Mouse (Mus musculus): Measurements from ENCODE around the gene Gm14085. TPM values are rescaled to one million over a fixed set of nuclear protein-coding genes. Genes with fewer than 3 reads are reported as not detected.

Gene Gm14085
- polyA plus RNA-seq, 2 experiments, result not detected

DNA sequence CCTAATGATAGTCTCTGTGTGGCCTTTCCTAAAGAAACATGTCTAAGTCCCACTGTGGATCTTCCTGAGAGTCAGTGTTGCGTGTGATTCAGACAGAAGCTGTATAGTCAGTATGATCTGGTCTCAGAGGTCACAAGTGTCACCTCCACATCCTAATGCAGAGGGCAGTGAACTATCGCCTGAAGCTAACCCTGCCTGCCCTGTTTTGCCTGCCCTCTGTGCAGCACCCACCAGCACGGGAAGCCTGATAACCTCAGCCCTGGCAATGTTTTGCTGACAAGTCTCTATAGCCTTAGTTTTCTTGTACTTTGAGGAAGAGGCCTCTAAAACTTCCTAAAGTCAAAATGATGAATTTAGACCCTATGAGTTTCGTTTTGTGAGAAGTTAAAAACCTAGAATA, 85.7 kb downstream of the Gm14085 start:
- 73% methylated on average over 4 of the region's 4 CpGs for WGBS
- no peak for TF ChIP-seq POLR2A (IDR thresholded peaks at IDR 0.05; ENCODE audit: borderline replicate concordance, extremely low read depth, insufficient read depth, insufficient read length)
- no peak overlapping the region for H3K9ac ChIP-seq (ENCODE audit: low read depth, low read length, severe bottlenecking)
- H3K9me3 ChIP-seq (ENCODE audit: control insufficient read depth, low read length), result no peaks in the 10 kb centered on the region
- ATAC-seq (ENCODE audit: low FRiP score, low read depth), result no peak
- H3K4me1 ChIP-seq (ENCODE audit: control insufficient read depth, insufficient read depth, low read length), result no peaks in the 10 kb centered on the region
- DNase-seq (ENCODE audit: low spot score), result no peak
- no peak overlapping the region for H3K27ac ChIP-seq (replicated peaks; ENCODE audit: low read depth, low read length)
- H3K27me3 ChIP-seq (ENCODE audit: control insufficient read depth, insufficient read depth, low read length), result no peaks in the 10 kb centered on the region
- no peaks in the 10 kb centered on the region for H3K36me3 ChIP-seq (ENCODE audit: control insufficient read depth, insufficient read depth, low read length)
- no peak overlapping the region for H3K4me3 ChIP-seq (replicated peaks; ENCODE audit: low read length)
- H3K4me2 ChIP-seq (replicated peaks; ENCODE audit: low read depth, low read length, severe bottlenecking), result no peak overlapping the region

DNA sequence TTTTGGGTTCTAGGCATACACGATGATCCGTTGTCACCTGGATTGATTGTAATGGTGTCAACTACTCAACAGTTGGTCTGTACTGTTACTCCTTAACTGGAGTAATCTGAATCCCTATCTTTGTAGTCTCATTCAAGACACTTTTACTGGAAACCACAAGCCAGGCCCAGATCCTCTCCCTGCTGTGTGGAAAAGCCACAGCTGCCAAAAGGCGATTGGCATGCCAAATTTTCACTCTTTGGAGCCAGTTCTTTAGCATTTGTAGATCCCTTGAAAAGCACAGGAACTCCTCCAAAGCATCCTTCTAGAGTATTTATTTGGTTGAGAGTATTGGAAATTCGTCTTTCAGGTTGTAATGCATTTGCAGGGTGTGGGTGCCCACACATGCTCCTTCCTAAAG, 86.6 kb downstream of the Gm14085 start:
- Histone ChIP-seq H3K9me3 (ENCODE audit: control insufficient read depth, low read length) (no peaks in the 10 kb centered on the region), H3K4me1 (ENCODE audit: control insufficient read depth, insufficient read depth, low read length) (no peaks in the 10 kb centered on the region), H3K27me3 (ENCODE audit: control insufficient read depth, insufficient read depth, low read length) (no peaks in the 10 kb centered on the region), H3K9ac (ENCODE audit: low read depth, low read length, severe bottlenecking) (no peak overlapping the region), H3K4me2 (replicated peaks; ENCODE audit: low read depth, low read length, severe bottlenecking) (no peak overlapping the region), H3K27ac (replicated peaks; ENCODE audit: low read depth, low read length) (no peak overlapping the region), H3K36me3 (ENCODE audit: control insufficient read depth, insufficient read depth, low read length) (no peaks in the 10 kb centered on the region), H3K4me3 (replicated peaks; ENCODE audit: low read length) (no peak overlapping the region)
- WGBS, result 79% methylated on average over 4 of the region's 4 CpGs
- no peak for DNase-seq (ENCODE audit: low spot score)
- TF ChIP-seq POLR2A (IDR thresholded peaks at IDR 0.05; ENCODE audit: borderline replicate concordance, extremely low read depth, insufficient read depth, insufficient read length), result no peak
- ATAC-seq (ENCODE audit: low FRiP score, low read depth), result no peak

DNA sequence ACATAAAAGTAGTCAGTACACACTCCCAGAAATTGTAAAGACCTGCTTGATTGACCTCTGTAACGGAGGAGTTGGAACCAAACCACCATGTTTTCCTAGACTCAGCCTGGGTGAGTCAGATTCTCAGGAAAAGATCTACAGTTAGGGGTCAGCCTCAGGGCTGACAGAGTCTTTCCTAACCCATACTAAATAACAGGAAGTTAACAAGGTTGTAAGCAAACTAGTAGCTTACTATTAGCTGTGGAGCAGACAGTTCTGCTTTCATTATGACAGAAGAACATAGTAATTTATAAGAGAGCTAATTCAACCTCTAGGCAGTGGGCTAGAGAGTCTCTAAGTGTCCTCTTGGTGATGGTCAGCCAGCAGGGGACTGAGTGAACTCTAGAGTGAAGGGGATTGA, 87.7 kb downstream of the Gm14085 start:
- no peak for ATAC-seq (ENCODE audit: low FRiP score, low read depth)
- H3K4me2 ChIP-seq (replicated peaks; ENCODE audit: low read depth, low read length, severe bottlenecking), result no peak overlapping the region
- H3K27me3 ChIP-seq (ENCODE audit: control insufficient read depth, insufficient read depth, low read length), result no peaks in the 10 kb centered on the region
- no peak overlapping the region for H3K4me3 ChIP-seq (replicated peaks; ENCODE audit: low read length)
- no peak overlapping the region for H3K9ac ChIP-seq (ENCODE audit: low read depth, low read length, severe bottlenecking)
- 68% methylated on average over 1 of the region's 1 CpGs for WGBS
- no peak overlapping the region for H3K27ac ChIP-seq (replicated peaks; ENCODE audit: low read depth, low read length)
- no peak for DNase-seq (ENCODE audit: low spot score)
- no peaks in the 10 kb centered on the region for H3K4me1 ChIP-seq (ENCODE audit: control insufficient read depth, insufficient read depth, low read length)
- H3K36me3 ChIP-seq (ENCODE audit: control insufficient read depth, insufficient read depth, low read length), result no peaks in the 10 kb centered on the region
- H3K9me3 ChIP-seq (ENCODE audit: control insufficient read depth, low read length), result no peaks in the 10 kb centered on the region
- no peak for TF ChIP-seq POLR2A (IDR thresholded peaks at IDR 0.05; ENCODE audit: borderline replicate concordance, extremely low read depth, insufficient read depth, insufficient read length)

DNA sequence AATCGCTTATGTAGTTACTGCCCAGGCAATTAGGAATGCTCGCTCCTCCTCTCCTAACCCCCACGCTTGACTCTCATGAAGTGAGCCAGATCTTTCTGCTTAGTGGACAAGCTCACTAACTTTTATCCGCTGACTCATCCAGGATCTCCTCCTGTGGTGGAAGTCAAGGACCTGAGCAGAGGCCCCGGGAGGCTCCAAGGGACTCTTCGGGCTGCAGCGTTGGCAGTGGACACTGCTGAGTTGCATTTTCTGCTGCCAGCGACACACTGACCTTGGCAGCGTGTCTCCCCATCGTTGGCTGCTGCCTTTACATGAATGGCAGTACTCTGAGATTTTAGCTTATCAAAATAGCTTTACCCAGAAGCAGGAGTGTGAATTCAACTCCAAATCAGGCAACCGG, 90.7 kb downstream of the Gm14085 start:
- no peaks in the 10 kb centered on the region for H3K36me3 ChIP-seq (ENCODE audit: control insufficient read depth, insufficient read depth, low read length)
- H3K4me2 ChIP-seq (replicated peaks; ENCODE audit: low read depth, low read length, severe bottlenecking), result no peak overlapping the region
- H3K4me1 ChIP-seq (ENCODE audit: control insufficient read depth, insufficient read depth, low read length), result no peaks in the 10 kb centered on the region
- WGBS, result 74% methylated on average over 11 of the region's 11 CpGs
- no peaks in the 10 kb centered on the region for H3K27me3 ChIP-seq (ENCODE audit: control insufficient read depth, insufficient read depth, low read length)
- H3K27ac ChIP-seq (replicated peaks; ENCODE audit: low read depth, low read length), result no peak overlapping the region
- DNase-seq (ENCODE audit: low spot score) (no peak), ATAC-seq (ENCODE audit: low FRiP score, low read depth) (no peak)
- no peak overlapping the region for H3K9ac ChIP-seq (ENCODE audit: low read depth, low read length, severe bottlenecking)
- no peaks in the 10 kb centered on the region for H3K9me3 ChIP-seq (ENCODE audit: control insufficient read depth, low read length)
- no peak overlapping the region for H3K4me3 ChIP-seq (replicated peaks; ENCODE audit: low read length)
- no peak for TF ChIP-seq POLR2A (IDR thresholded peaks at IDR 0.05; ENCODE audit: borderline replicate concordance, extremely low read depth, insufficient read depth, insufficient read length)

DNA sequence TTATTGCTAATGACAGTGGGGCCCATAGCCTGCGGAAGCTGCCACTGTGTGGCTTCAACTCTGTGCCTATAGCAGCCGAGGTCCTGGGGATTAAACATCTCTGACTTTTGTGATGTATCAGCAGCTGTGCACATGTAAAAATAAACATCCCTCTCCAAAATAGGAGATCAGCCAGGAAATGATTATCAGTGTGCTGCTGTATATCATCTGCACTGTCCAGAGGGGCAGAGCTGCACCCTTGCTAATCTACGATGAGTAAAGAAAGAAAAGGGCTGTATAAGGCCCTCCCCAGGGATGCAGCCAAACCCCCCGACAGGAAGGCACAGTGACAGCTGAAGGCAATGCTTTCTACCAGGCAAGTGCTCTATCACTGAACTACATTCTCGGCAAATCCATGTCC, 91.6 kb downstream of the Gm14085 start:
- Histone ChIP-seq H3K9ac (ENCODE audit: low read depth, low read length, severe bottlenecking) (no peak overlapping the region), H3K4me2 (replicated peaks; ENCODE audit: low read depth, low read length, severe bottlenecking) (no peak overlapping the region), H3K27ac (replicated peaks; ENCODE audit: low read depth, low read length) (no peak overlapping the region), H3K27me3 (ENCODE audit: control insufficient read depth, insufficient read depth, low read length) (no peaks in the 10 kb centered on the region), H3K4me1 (ENCODE audit: control insufficient read depth, insufficient read depth, low read length) (no peaks in the 10 kb centered on the region), H3K36me3 (ENCODE audit: control insufficient read depth, insufficient read depth, low read length) (no peaks in the 10 kb centered on the region), H3K4me3 (replicated peaks; ENCODE audit: low read length) (no peak overlapping the region), H3K9me3 (ENCODE audit: control insufficient read depth, low read length) (no peaks in the 10 kb centered on the region)
- DNase-seq (ENCODE audit: low spot score), result no peak
- WGBS, result 34% methylated on average over 5 of the region's 5 CpGs
- ATAC-seq (ENCODE audit: low FRiP score, low read depth), result peak; percentile 34; the same call in 1 of the 2 replicates
- no peak for TF ChIP-seq POLR2A (IDR thresholded peaks at IDR 0.05; ENCODE audit: borderline replicate concordance, extremely low read depth, insufficient read depth, insufficient read length)

DNA sequence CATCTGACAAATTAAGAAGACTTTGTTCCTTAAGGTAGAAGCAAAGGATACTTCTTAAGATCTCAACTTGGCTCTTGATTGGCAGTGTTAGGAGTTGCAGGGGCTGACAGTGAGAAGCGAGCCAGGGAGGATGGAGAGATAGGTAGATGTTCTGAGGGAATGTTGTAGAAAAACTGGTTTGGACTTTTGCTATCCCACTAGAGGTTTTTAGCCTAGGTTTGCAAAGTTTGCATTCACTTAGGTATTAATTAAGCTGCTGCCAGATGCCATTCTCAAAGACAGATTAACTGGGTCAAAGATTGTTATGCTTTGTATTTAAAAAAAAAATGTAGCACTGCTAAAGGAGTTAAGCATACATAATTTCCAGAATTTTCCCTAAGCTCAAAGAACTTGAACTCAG, 92.6 kb downstream of the Gm14085 start:
- Histone ChIP-seq H3K9me3 (ENCODE audit: control insufficient read depth, low read length) (no peaks in the 10 kb centered on the region), H3K4me3 (replicated peaks; ENCODE audit: low read length) (no peak overlapping the region), H3K4me1 (ENCODE audit: control insufficient read depth, insufficient read depth, low read length) (no peaks in the 10 kb centered on the region), H3K4me2 (replicated peaks; ENCODE audit: low read depth, low read length, severe bottlenecking) (no peak overlapping the region), H3K36me3 (ENCODE audit: control insufficient read depth, insufficient read depth, low read length) (no peaks in the 10 kb centered on the region), H3K9ac (ENCODE audit: low read depth, low read length, severe bottlenecking) (no peak overlapping the region), H3K27ac (replicated peaks; ENCODE audit: low read depth, low read length) (no peak overlapping the region), H3K27me3 (ENCODE audit: control insufficient read depth, insufficient read depth, low read length) (no peaks in the 10 kb centered on the region)
- TF ChIP-seq POLR2A (IDR thresholded peaks at IDR 0.05; ENCODE audit: borderline replicate concordance, extremely low read depth, insufficient read depth, insufficient read length), result no peak
- 88% methylated on average over 1 of the region's 1 CpGs for WGBS
- DNase-seq (ENCODE audit: low spot score) (no peak), ATAC-seq (ENCODE audit: low FRiP score, low read depth) (no peak)

Other genes starting within 250 kb of the Gm14085 start
- gene Duox2, start 186.5 kb upstream of the Gm14085 start, polyA plus RNA-seq (2012; rRNA removed), result 0.16 and 0.27 TPM in 2 replicates
- gene Duox2, start 186.5 kb upstream of the Gm14085 start, polyA plus RNA-seq (2014; fragmentation: Nextera tagmentation; extraction: Ambion mirVana), result 0.08 and 0.54 TPM in 2 replicates
- gene Duoxa2, start 186.0 kb upstream of the Gm14085 start, polyA plus RNA-seq (2012; rRNA removed), result 0.41 and 0.61 TPM in 2 replicates
- 0.18 and 0.72 TPM in 2 replicates for gene Duoxa2, start 186.0 kb upstream of the Gm14085 start, polyA plus RNA-seq (2014; fragmentation: Nextera tagmentation; extraction: Ambion mirVana)
- 6.9 and 9.1 TPM in 2 replicates for gene Duoxa1, start 171.2 kb upstream of the Gm14085 start, polyA plus RNA-seq (2012; rRNA removed)
- gene Duoxa1, start 171.2 kb upstream of the Gm14085 start, polyA plus RNA-seq (2014; fragmentation: Nextera tagmentation; extraction: Ambion mirVana), result 7.9 and 10.3 TPM in 2 replicates
- gene Duox1, start 169.3 kb upstream of the Gm14085 start, polyA plus RNA-seq (2012; rRNA removed), result 1.2 and 1.5 TPM in 2 replicates
- 1.2 and 1.6 TPM in 2 replicates for gene Duox1, start 169.3 kb upstream of the Gm14085 start, polyA plus RNA-seq (2014; fragmentation: Nextera tagmentation; extraction: Ambion mirVana)
- gene Shf, start 115.8 kb upstream of the Gm14085 start, polyA plus RNA-seq (2012; rRNA removed), result 34.1 and 34.2 TPM in 2 replicates
- gene Shf, start 115.8 kb upstream of the Gm14085 start, polyA plus RNA-seq (2014; fragmentation: Nextera tagmentation; extraction: Ambion mirVana), result 6.5 and 7.8 TPM in 2 replicates
- 1.0 and 1.4 TPM in 2 replicates for gene Slc28a2, start 58.5 kb upstream of the Gm14085 start, polyA plus RNA-seq (2012; rRNA removed)
- gene Slc28a2, start 58.5 kb upstream of the Gm14085 start, polyA plus RNA-seq (2014; fragmentation: Nextera tagmentation; extraction: Ambion mirVana), result 0.50 and 0.78 TPM in 2 replicates
- 29.4 and 35.6 TPM in 2 replicates for gene Gatm, start 126.4 kb downstream of the Gm14085 start, polyA plus RNA-seq (2012; rRNA removed)
- 40.1 and 54.5 TPM in 2 replicates for gene Gatm, start 126.4 kb downstream of the Gm14085 start, polyA plus RNA-seq (2014; fragmentation: Nextera tagmentation; extraction: Ambion mirVana)
- gene AA467197, start 152.0 kb downstream of the Gm14085 start, polyA plus RNA-seq (2012; rRNA removed), result 0.30 and 0.55 TPM in 2 replicates
- gene AA467197, start 152.0 kb downstream of the Gm14085 start, polyA plus RNA-seq (2014; fragmentation: Nextera tagmentation; extraction: Ambion mirVana), result 0.26 TPM in 1 of 2 replicates, not detected in the other
- 13.6 and 13.8 TPM in 2 replicates for gene Slc30a4, start 217.7 kb downstream of the Gm14085 start, polyA plus RNA-seq (2012; rRNA removed)
- gene Slc30a4, start 217.7 kb downstream of the Gm14085 start, polyA plus RNA-seq (2014; fragmentation: Nextera tagmentation; extraction: Ambion mirVana), result 18.4 and 20.1 TPM in 2 replicates